Mouse (Mus musculus): Measurements from ENCODE around the gene Cfh. TPM values are rescaled to one million over a fixed set of nuclear protein-coding genes. Genes with fewer than 3 reads are reported as not detected.

Cfh gene
- polyA plus RNA-seq, 1 experiment from 2014 or later = 18.6 TPM

Other genes starting within 250 kb of the Cfh start
- 0.85 and 0.89 TPM in 2 replicates for gene Kcnt2, start 62.4 kb upstream of the Cfh start, polyA plus RNA-seq (2015; fragmentation: Nextera tagmentation; extraction: Ambion mirVana)